Mouse (Mus musculus) mammary gland, adult 2 months (tissue): ENCODE data around the gene Uqcc2. TPM values are rescaled to one million over a fixed set of nuclear protein-coding genes. Genes with fewer than 3 reads are reported as not detected.

ENCODE experiments used
- polyA plus RNA-seq: library from polyadenylated mRNA; depleted of rRNA; stranded (reverse); fragments of >200 nt; gene quantifications from 2 replicates; pipeline ENCODE4 v1.2.3, GENCODE M21; 2012; ENCODE audit warnings: low replicate concordance; rRNA removed

Uqcc2 gene
- 119 and 149 TPM in 2 replicates for polyA plus RNA-seq

GRCm38 (mm10) chr17:27133551-27134141 is at the start of gene Uqcc2:
Gene Uqcc2 (minus strand): TSS chr17:27133916.

GRCm38 (mm10) chr17:27167545-27167944 is 33.8 kb upstream of the Uqcc2 start, which contains the start of gene Ip6k3:
Gene Ip6k3 (minus strand): TSS chr17:27167795.

Other genes starting within 250 kb of the Uqcc2 start
- gene Kifc5b, start 216.8 kb downstream of the Uqcc2 start, polyA plus RNA-seq: 0.98 and 2.9 TPM in 2 replicates
- 67.9 and 147 TPM in 2 replicates for gene Phf1, start 200.9 kb downstream of the Uqcc2 start, polyA plus RNA-seq
- 162 and 300 TPM in 2 replicates for gene Cuta, start 194.3 kb downstream of the Uqcc2 start, polyA plus RNA-seq
- 24.7 and 34.3 TPM in 2 replicates for gene Syngap1, start 192.7 kb downstream of the Uqcc2 start, polyA plus RNA-seq
- 11.9 and 20.7 TPM in 2 replicates for gene Zbtb9, start 160.7 kb downstream of the Uqcc2 start, polyA plus RNA-seq
- gene Bak1, start 104.9 kb downstream of the Uqcc2 start, polyA plus RNA-seq: 59.1 and 66.6 TPM in 2 replicates
- 14.7 and 32.4 TPM in 2 replicates for gene Itpr3, start 76.6 kb downstream of the Uqcc2 start, polyA plus RNA-seq
- 1.2 and 5.4 TPM in 2 replicates for gene Ip6k3, start 33.9 kb upstream of the Uqcc2 start, polyA plus RNA-seq
- gene Lemd2, start 70.6 kb upstream of the Uqcc2 start, polyA plus RNA-seq: 82.5 and 140 TPM in 2 replicates